Mouse (Mus musculus) granulocyte monocyte progenitor cell, adult 5-6 weeks (primary cell): ENCODE measurements around the gene Olfr1042. TPM values are rescaled to one million over a fixed set of nuclear protein-coding genes. Genes with fewer than 3 reads are reported as not detected.

Source experiments
- ATAC-seq: replicated peaks from 2 replicates; pipeline ENCODE4 v1.8.0; 2016; ENCODE audit warnings: mild to moderate bottlenecking, moderate TSS enrichment, inconsistent platforms; ENCODE audit not compliant: poor library complexity, severe bottlenecking
- total RNA-seq, 2 experiments: library from RNA; stranded (forward) in 1 of 2; stranded (reverse) in 1 of 2; fragments of 200-712, 200-1000 nt in 1 of 2; fragments of >200 nt in 1 of 2; fragmentation: Nextera tagmentation in 1 of 2; gene quantifications; 2 replicates each; pipeline ENCODE4 v1.2.3; 2014 to 2017

Gene Olfr1042
- not detected in 2 replicates for total RNA-seq (2014; fragmentation: Nextera tagmentation)
- total RNA-seq (2017) = not detected in 2 replicates

DNA sequence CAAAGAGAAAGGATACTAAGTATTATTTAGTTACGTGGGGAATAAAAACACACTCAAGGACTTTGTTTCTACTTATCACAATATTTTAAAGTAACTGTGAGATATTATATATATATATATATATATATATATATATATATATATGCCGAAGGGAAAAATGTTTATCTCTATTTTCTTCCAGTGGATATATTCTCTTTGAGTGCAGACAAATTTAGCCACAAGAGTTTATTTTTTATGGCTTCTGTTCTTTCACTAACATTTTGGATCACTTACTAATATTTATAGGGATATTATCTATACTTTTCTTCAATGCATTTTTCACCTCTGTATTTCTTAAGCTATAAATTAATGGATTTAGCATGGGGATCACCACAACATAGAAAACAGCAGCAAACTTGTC lies at the start of gene Olfr1042:
Gene Olfr1042 (minus strand): TSS at position 101 of the 400 bp plus-strand sequence.
- no peak for ATAC-seq

DNA sequence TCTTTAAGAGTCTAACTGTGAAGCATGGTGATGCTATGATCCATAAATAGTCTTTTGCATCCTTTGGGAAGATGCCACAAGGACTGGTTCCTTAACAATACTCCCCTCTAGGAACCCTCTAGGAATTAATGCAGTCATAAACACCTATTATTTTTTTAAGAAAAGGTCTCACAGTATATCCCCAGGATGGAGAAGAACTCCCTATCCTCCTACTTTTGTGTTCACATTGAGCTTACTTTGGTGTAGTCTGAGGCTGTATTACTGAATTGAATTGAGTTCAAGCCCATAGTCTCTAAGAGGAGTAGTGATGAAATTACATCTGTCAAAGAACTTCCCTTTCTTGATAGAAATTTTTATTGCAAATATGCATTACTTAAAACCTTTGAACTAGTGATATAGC lies 41.3 kb upstream of the Olfr1042 start, which contains the start of gene Olfr1045:
Gene Olfr1045 (minus strand): TSS at position 101 of the 400 bp plus-strand sequence.
- ATAC-seq = no peak

DNA sequence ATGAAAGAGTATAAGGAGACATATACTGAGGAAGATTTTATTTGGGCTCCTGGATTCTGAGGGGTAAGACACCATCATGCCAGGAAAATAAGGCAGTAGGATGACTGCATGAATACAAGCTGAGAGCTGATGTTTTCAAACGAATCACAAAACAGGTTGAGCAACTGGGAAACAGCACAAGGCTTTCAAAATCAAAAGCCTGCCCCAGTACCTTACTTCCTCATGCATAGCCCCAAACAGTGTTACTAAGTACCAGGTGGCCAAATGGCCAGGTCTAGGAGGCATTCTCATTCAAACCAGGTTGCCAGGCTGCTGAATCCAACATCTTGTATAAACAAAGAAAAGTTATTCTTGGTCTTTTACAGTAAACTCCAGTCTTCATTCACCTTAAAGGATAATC lies 34.2 kb upstream of the Olfr1042 start:
- no peak for ATAC-seq

DNA sequence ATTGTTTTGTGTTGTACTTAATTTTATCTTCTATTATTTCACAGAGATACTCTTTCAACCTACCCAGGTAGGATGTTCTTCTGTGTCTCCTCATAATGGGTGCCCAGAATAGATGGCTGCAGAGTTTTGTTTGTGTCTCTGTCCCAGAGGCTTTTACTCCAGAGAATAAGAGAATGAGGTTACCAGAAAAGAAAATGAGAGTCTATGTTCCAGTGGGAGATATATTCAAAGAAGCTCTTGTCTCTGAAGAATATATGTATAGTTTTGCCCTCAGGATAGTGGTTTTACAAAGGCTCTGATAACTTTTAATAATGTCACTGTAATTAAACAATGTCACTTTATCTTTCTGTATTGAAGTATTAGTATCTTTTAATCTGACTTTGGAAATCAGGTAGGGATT lies 23.9 kb upstream of the Olfr1042 start, which contains the start of gene Olfr52:
Gene Olfr52 (minus strand): TSS at position 101 of the 400 bp plus-strand sequence.
- ATAC-seq = no peak

DNA sequence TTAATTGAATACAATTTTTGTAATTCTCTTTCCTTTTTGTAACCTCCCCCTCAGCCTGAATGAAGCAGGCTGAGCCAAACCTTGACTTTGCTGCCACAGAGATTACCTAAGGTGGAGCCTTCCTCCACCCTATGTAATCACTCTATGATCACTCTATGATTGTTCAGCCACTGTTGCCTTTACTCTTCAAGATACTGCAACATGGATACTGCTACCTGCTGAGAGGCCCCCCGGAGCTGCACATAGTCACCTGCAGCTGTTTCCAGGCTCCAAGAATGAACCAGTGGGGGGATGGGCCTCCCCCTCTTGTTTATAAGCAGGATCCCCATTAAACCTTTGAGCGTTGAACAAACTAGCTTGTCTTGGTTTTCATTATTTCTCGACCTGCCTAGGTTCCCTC lies 18.3 kb upstream of the Olfr1042 start:
- ATAC-seq = no peak

DNA sequence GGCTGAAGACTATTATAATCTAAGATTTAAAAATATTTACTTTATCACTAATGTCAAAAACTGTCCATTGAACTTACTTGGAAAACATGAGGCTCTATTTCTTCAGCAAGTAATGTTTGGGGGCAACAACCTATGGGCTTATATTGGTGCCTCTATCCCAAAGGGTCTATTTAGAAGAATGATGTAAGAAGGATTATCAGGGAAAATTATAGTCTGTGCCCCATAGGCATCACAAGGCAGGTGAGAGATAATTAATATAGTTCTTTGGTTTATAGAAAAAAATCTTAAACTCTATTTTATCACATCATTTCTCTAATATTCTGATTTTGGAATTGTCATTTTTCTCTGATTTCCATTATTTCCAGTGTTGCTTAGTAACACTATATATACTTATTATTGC lies 16.1 kb upstream of the Olfr1042 start, which contains the start of gene Olfr1044:
Gene Olfr1044 (minus strand): TSS at position 101 of the 400 bp plus-strand sequence.
- ATAC-seq = no peak

DNA sequence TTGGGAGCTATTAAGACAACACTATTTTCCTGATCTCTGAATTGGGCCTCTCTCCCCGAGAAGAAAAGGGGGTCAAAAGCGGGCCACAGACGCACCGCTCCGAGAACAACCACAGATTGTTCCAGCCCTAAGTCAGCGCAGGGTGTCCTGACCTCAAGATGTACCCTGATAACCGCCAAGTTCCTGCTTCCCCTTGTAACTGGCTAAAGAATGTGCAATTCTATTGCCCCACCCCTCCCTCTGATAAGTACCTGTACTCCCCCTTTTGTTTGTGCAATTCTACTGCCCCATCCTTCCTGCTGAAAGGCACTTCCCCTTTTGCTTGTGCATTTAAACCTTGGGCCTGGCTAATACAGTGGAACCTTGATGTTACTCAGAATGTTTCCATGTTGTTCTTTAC lies 13.8 kb upstream of the Olfr1042 start:
- ATAC-seq = peak; percentile 93

DNA sequence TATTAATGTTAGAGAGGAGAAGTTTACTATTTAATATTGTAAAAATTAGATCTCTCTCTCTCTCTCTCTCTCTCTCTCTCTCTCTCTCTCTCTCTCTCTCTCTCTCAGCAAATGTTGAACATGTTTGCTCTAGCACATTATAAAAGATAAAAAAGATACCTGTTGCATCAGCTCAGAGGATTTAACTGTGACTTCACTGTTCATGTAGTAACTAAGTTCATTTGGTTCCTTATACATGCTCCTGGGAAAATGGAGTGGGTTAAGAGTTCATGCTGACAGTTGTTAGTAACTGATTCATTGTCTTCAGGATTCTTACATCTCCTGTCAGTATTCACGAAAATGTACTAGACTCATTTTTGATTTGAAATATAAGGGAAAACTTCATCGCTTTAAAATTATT lies 5.8 kb upstream of the Olfr1042 start, which contains the start of gene Olfr1043:
Gene Olfr1043 (minus strand): TSS at position 101 of the 400 bp plus-strand sequence.
- ATAC-seq = no peak

DNA sequence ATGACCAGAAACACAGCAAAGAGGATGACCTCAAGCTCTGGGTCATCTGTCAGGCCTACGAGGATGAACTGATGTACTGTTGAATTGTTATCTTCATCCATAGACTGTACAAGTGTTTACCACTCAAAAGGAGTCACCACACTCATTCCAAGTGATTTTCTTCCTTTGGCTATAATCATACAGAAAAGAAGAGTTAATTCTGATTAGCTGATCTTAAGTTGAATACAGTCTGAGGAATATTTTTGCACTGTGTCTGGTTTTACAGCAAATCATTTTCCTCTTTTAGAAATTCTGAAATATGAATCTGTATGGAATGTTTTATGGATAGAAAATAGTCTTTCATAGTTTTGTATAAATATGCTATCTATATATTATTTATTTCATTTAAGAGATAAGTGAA lies 15.0 kb downstream of the Olfr1042 start, which contains the start of gene Olfr1040:
Gene Olfr1040 (minus strand): TSS at position 101 of the 400 bp plus-strand sequence.
- no peak for ATAC-seq

DNA sequence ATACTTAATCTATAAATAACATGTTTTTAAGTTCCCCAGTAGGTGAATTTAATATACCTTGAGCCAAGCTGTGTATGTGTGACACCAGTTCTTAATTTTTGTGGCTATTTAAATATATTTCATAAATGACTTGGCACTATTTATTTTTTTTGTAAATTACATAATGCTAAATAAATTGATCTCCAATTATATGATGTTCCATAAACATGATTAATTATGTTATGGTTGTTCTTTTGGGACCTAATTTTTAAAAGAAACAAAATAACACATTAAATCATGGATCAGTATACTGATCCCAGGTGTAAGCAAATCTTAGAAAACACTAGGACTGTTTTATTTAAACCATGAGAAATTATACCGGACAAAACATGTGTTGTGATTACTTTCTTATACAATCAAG lies 25.8 kb downstream of the Olfr1042 start, which contains the start of gene Olfr1039:
Gene Olfr1039 (minus strand): TSS at position 101 of the 400 bp plus-strand sequence.
- no peak for ATAC-seq

Other genes with a start within 250 kb of the Olfr1042 start
- not detected in 2 replicates for gene Olfr1025-ps1, start 246.6 kb downstream of the Olfr1042 start, total RNA-seq (2014; fragmentation: Nextera tagmentation)
- gene Olfr1025-ps1, start 246.6 kb downstream of the Olfr1042 start, total RNA-seq (2017) = not detected in 2 replicates
- gene Olfr1026, start 240.3 kb downstream of the Olfr1042 start, total RNA-seq (2014; fragmentation: Nextera tagmentation) = not detected in 2 replicates
- gene Olfr1026, start 240.3 kb downstream of the Olfr1042 start, total RNA-seq (2017) = not detected in 2 replicates
- not detected in 2 replicates for gene Olfr1028, start 211.4 kb downstream of the Olfr1042 start, total RNA-seq (2014; fragmentation: Nextera tagmentation)
- gene Olfr1028, start 211.4 kb downstream of the Olfr1042 start, total RNA-seq (2017) = not detected in 2 replicates
- not detected in 2 replicates for gene Olfr1029, start 187.9 kb downstream of the Olfr1042 start, total RNA-seq (2014; fragmentation: Nextera tagmentation)
- gene Olfr1029, start 187.9 kb downstream of the Olfr1042 start, total RNA-seq (2017) = not detected in 2 replicates
- not detected in 2 replicates for gene Olfr1030, start 182.6 kb downstream of the Olfr1042 start, total RNA-seq (2014; fragmentation: Nextera tagmentation)
- gene Olfr1030, start 182.6 kb downstream of the Olfr1042 start, total RNA-seq (2017) = not detected in 2 replicates
- not detected in 2 replicates for gene Olfr1031, start 171.5 kb downstream of the Olfr1042 start, total RNA-seq (2014; fragmentation: Nextera tagmentation)
- not detected in 2 replicates for gene Olfr1031, start 171.5 kb downstream of the Olfr1042 start, total RNA-seq (2017)
- not detected in 2 replicates for gene Olfr1032, start 156.3 kb downstream of the Olfr1042 start, total RNA-seq (2014; fragmentation: Nextera tagmentation)
- gene Olfr1032, start 156.3 kb downstream of the Olfr1042 start, total RNA-seq (2017) = not detected in 2 replicates
- 0.71 TPM in 1 of 2 replicates, not detected in the other for gene Olfr1033, start 141.2 kb downstream of the Olfr1042 start, total RNA-seq (2014; fragmentation: Nextera tagmentation)
- not detected in 2 replicates for gene Olfr1033, start 141.2 kb downstream of the Olfr1042 start, total RNA-seq (2017)
- not detected in 2 replicates for gene Olfr1034, start 116.0 kb downstream of the Olfr1042 start, total RNA-seq (2014; fragmentation: Nextera tagmentation)
- not detected in 2 replicates for gene Olfr1034, start 116.0 kb downstream of the Olfr1042 start, total RNA-seq (2017)
- not detected in 2 replicates for gene Olfr1036, start 87.8 kb downstream of the Olfr1042 start, total RNA-seq (2014; fragmentation: Nextera tagmentation)
- not detected in 2 replicates for gene Olfr1036, start 87.8 kb downstream of the Olfr1042 start, total RNA-seq (2017)
- not detected in 2 replicates for gene Olfr1037, start 74.5 kb downstream of the Olfr1042 start, total RNA-seq (2014; fragmentation: Nextera tagmentation)
- gene Olfr1037, start 74.5 kb downstream of the Olfr1042 start, total RNA-seq (2017) = not detected in 2 replicates
- gene Olfr1039, start 25.9 kb downstream of the Olfr1042 start, total RNA-seq (2014; fragmentation: Nextera tagmentation) = not detected in 2 replicates
- gene Olfr1039, start 25.9 kb downstream of the Olfr1042 start, total RNA-seq (2017) = not detected in 2 replicates
- gene Olfr1040, start 15.1 kb downstream of the Olfr1042 start, total RNA-seq (2014; fragmentation: Nextera tagmentation) = not detected in 2 replicates
- not detected in 2 replicates for gene Olfr1040, start 15.1 kb downstream of the Olfr1042 start, total RNA-seq (2017)
- not detected in 2 replicates for gene Olfr1043, start 5.7 kb upstream of the Olfr1042 start, total RNA-seq (2014; fragmentation: Nextera tagmentation)
- gene Olfr1043, start 5.7 kb upstream of the Olfr1042 start, total RNA-seq (2017) = not detected in 2 replicates
- not detected in 2 replicates for gene Olfr1044, start 16.0 kb upstream of the Olfr1042 start, total RNA-seq (2014; fragmentation: Nextera tagmentation)
- gene Olfr1044, start 16.0 kb upstream of the Olfr1042 start, total RNA-seq (2017) = not detected in 2 replicates
- not detected in 2 replicates for gene Olfr52, start 23.8 kb upstream of the Olfr1042 start, total RNA-seq (2014; fragmentation: Nextera tagmentation)
- not detected in 2 replicates for gene Olfr52, start 23.8 kb upstream of the Olfr1042 start, total RNA-seq (2017)
- gene Olfr1045, start 41.2 kb upstream of the Olfr1042 start, total RNA-seq (2014; fragmentation: Nextera tagmentation) = not detected in 2 replicates
- not detected in 2 replicates for gene Olfr1045, start 41.2 kb upstream of the Olfr1042 start, total RNA-seq (2017)
- gene Olfr1046, start 57.5 kb upstream of the Olfr1042 start, total RNA-seq (2014; fragmentation: Nextera tagmentation) = not detected in 2 replicates
- gene Olfr1046, start 57.5 kb upstream of the Olfr1042 start, total RNA-seq (2017) = not detected in 2 replicates
- gene Olfr1047, start 69.6 kb upstream of the Olfr1042 start, total RNA-seq (2014; fragmentation: Nextera tagmentation) = not detected in 2 replicates
- gene Olfr1047, start 69.6 kb upstream of the Olfr1042 start, total RNA-seq (2017) = not detected in 2 replicates
- gene Olfr1048, start 78.5 kb upstream of the Olfr1042 start, total RNA-seq (2014; fragmentation: Nextera tagmentation) = not detected in 2 replicates
- gene Olfr1048, start 78.5 kb upstream of the Olfr1042 start, total RNA-seq (2017) = not detected in 2 replicates
- gene Olfr1049, start 96.5 kb upstream of the Olfr1042 start, total RNA-seq (2014; fragmentation: Nextera tagmentation) = not detected in 2 replicates
- gene Olfr1049, start 96.5 kb upstream of the Olfr1042 start, total RNA-seq (2017) = not detected in 2 replicates
- gene Olfr1051, start 117.2 kb upstream of the Olfr1042 start, total RNA-seq (2014; fragmentation: Nextera tagmentation) = not detected in 2 replicates
- not detected in 2 replicates for gene Olfr1051, start 117.2 kb upstream of the Olfr1042 start, total RNA-seq (2017)
- gene Olfr1052, start 130.6 kb upstream of the Olfr1042 start, total RNA-seq (2014; fragmentation: Nextera tagmentation) = not detected in 2 replicates
- gene Olfr1052, start 130.6 kb upstream of the Olfr1042 start, total RNA-seq (2017) = not detected in 2 replicates
- not detected in 2 replicates for gene Olfr1053, start 153.4 kb upstream of the Olfr1042 start, total RNA-seq (2014; fragmentation: Nextera tagmentation)
- gene Olfr1053, start 153.4 kb upstream of the Olfr1042 start, total RNA-seq (2017) = not detected in 2 replicates
- gene Olfr1054, start 173.6 kb upstream of the Olfr1042 start, total RNA-seq (2014; fragmentation: Nextera tagmentation) = not detected in 2 replicates
- gene Olfr1054, start 173.6 kb upstream of the Olfr1042 start, total RNA-seq (2017) = not detected in 2 replicates
- not detected in 2 replicates for gene Olfr1055, start 188.4 kb upstream of the Olfr1042 start, total RNA-seq (2014; fragmentation: Nextera tagmentation)
- not detected in 2 replicates for gene Olfr1055, start 188.4 kb upstream of the Olfr1042 start, total RNA-seq (2017)
- gene Olfr1056, start 200.6 kb upstream of the Olfr1042 start, total RNA-seq (2014; fragmentation: Nextera tagmentation) = not detected in 2 replicates
- gene Olfr1056, start 200.6 kb upstream of the Olfr1042 start, total RNA-seq (2017) = not detected in 2 replicates
- not detected in 2 replicates for gene Olfr1057, start 216.6 kb upstream of the Olfr1042 start, total RNA-seq (2014; fragmentation: Nextera tagmentation)
- gene Olfr1057, start 216.6 kb upstream of the Olfr1042 start, total RNA-seq (2017) = not detected in 2 replicates
- not detected in 2 replicates for gene Olfr1058, start 226.7 kb upstream of the Olfr1042 start, total RNA-seq (2014; fragmentation: Nextera tagmentation)
- not detected in 2 replicates for gene Olfr1058, start 226.7 kb upstream of the Olfr1042 start, total RNA-seq (2017)